Mouse (Mus musculus): Measurements from ENCODE around the gene Llcfc1.

- no peak for TF ChIP-seq POLR2A (IDR thresholded peaks at IDR 0.05; ENCODE audit: insufficient read length, low read depth)
- TF ChIP-seq POLR2AphosphoS2 (IDR thresholded peaks at IDR 0.05; ENCODE audit: insufficient read length, low read depth): no peak
- no peak for TF ChIP-seq MYOD1 (IDR thresholded peaks at IDR 0.05; ENCODE audit: control insufficient read depth in 1 of 3, insufficient read length in 2 of 3, low read depth in 2 of 3)
These were observed 37.2 kb downstream of the Llcfc1 start for GRCm38 (mm10) chr6:41721430-41721829.

All from myocyte (in vitro differentiated cells).